Mouse (Mus musculus) thymus, adult 2 months (tissue): ENCODE results near the gene Gpr35.

ENCODE experiments used
- CTCF ChIP-seq: fragments of 200-500 bp; IDR thresholded peaks from 2 replicates; pipeline ENCODE4 v1.5.1; 2012; ENCODE audit warnings: mild to moderate bottlenecking, control low read depth, low read length, moderate library complexity, borderline replicate concordance; ENCODE audit not compliant: control insufficient read depth, poor library complexity, insufficient read depth; ENCODE audit errors: extremely low read depth
- POLR2A ChIP-seq: fragments of 200-500 bp; IDR thresholded peaks from 2 replicates; pipeline ENCODE4 v1.6.1; 2012; ENCODE audit warnings: mild to moderate bottlenecking, low read length, control low read depth, moderate library complexity; ENCODE audit not compliant: control insufficient read depth, poor library complexity, insufficient read depth; ENCODE audit errors: extremely low read depth

DNA sequence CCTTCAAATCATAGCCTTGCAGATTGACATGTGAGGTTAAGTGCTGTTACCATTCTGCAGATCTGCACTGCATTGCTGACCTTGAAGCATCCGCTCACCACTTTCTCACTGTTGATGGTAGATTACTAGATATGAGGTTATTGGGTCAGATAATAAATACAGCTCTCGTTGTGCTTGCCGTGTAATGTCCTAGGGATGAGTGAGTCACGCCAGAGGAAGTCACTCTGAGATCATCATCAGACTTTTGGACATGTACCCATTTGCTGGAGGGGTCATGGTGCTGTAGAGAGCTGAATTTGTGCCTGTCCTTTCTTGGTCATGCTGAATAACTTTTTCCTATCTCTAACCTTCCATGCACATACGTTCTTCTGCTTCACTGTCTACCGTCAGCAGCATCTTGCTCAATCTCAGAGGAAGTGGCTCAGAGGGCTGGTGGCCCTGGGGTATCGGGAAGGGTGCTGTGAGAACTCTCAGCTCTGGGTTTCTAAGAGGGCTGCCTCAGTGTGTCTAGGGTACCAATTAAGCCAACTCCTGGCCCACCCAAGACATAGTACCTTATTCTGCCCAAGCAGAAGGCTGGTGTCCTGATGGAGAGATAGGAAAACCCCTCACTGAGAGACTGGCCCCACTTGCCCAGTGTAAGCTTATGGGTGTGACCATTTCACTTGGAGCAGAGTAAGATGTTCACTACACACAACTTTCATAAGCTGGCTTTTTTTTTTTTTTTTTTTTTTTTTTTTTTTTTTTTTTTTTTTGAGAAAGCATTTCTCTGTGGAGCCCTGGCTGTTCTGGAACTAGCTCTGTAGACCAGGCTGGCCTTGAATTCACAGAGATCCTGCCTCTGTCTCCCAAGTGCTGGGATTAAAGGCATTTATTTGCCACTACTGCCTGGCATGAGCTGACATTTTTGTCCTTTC lies 21.5 kb downstream of the Gpr35 start:
- TF ChIP-seq POLR2A, result no peak
- TF ChIP-seq CTCF, result no peak
